Comparison of ENCODE assay signal across 13 mouse cellular contexts in the genomic region with DNA sequence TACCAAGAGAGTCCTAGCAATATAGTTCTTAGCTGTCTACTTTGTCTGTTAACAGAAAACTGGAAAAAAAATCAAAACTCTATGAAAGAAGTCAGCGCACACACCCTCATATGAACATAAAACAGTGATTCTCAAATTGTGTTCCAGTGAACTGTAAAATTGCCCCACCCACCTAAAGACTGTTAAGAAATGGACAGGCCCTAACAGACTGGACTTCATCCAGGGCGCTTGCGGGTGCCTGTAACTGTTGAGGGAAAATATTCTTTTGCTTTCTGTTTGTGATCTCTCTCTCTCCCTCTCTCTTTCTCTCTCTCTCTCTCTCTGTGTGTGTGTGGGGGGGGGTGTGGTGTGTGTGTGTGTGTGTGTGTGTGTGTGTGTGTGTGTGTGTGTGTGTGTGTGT.
"Had no signal": no experiment of that assay in that cellular context is flagged by ENCODE, and none has a peak within 500 bp of the region (broad histone marks: within the 10 kb centered on the region; RNA-seq: fewer than 3 reads in every experiment).

No protein-coding gene starts in this region.

- DNase-seq: gastrocnemius, adult 2 months; gastrocnemius, postnatal 10 days; gastrocnemius, postnatal 36 days; heart, adult 18-20 months; heart, postnatal 10 days; kidney, adult 11 months; kidney, adult 2 months; kidney, adult 9 months; kidney, postnatal 14 days; kidney, postnatal 36 days; layer of hippocampus, adult 9-11 months; layer of hippocampus, postnatal 36 days; left cerebral cortex, postnatal 4 days had no signal
